Mouse (Mus musculus) small intestine, adult 2 months (tissue): ENCODE results near the gene Kctd6.

Experiments
- CTCF ChIP-seq: fragments of 200-500 bp; IDR thresholded peaks from 2 replicates; pipeline ENCODE4 v1.5.1; 2012; ENCODE audit warnings: low read depth, mild to moderate bottlenecking, control low read depth, inconsistent platforms, low read length, moderate library complexity, mixed read lengths; ENCODE audit not compliant: insufficient replicate concordance, insufficient read length; ENCODE audit errors: extremely low read depth
- POLR2A ChIP-seq: fragments of 200-500 bp; IDR thresholded peaks from 2 replicates; pipeline ENCODE4 v1.6.1; 2012; ENCODE audit warnings: low read depth, mild to moderate bottlenecking, control low read depth, inconsistent platforms, low read length, moderate library complexity

- TF ChIP-seq CTCF = no peak
- TF ChIP-seq POLR2A = no peak
Measured at GRCm38 (mm10) chr14:8207543-8207942, 6.4 kb upstream of the Kctd6 start.
